Mouse (Mus musculus): ENCODE results near the gene Lpcat4. TPM values are rescaled to one million over a fixed set of nuclear protein-coding genes. Genes with fewer than 3 reads are reported as not detected.

Lpcat4 gene
- 17.8 and 45.7 TPM in 2 replicates for polyA plus RNA-seq (2012; rRNA removed; ENCODE audit: low replicate concordance)

DNA sequence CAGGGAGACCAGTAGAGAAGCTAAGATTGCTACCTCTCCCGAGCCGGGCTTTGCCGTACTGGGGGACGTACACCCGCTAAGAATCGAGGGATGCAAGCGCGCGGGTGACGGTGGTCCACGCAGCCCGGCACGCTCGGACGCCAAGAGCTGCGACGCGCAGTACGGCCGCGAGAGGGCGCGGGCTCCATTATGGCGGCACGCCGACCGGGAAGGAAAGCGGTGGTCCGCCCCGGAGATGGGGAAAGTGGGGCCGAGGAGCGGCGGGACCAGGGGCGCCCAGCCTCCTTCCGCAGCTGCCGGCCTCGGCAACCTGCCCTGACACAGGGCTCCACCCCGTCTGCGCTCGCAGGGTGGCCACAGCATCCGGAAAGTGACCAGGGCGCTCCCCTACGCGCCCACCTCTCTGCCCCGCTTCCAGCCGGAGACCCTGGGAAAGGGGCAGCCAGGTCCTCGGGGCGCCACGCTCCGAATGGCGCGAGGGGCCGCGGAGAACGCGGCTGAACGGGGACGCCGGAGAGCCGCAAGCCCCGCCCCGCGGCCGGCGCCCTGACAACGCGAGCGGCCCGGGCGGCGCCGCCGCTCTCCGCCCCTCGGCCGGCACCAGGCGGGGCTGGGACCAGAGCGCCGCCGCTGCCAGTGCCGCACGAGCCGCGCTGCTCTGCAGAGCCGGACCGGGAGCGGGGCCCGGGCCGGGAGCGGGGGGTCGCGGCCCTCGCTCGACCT is at the start of gene Lpcat4:
Lpcat4 (plus strand) TSS at position 257 of the 723 bp plus-strand sequence.

DNA sequence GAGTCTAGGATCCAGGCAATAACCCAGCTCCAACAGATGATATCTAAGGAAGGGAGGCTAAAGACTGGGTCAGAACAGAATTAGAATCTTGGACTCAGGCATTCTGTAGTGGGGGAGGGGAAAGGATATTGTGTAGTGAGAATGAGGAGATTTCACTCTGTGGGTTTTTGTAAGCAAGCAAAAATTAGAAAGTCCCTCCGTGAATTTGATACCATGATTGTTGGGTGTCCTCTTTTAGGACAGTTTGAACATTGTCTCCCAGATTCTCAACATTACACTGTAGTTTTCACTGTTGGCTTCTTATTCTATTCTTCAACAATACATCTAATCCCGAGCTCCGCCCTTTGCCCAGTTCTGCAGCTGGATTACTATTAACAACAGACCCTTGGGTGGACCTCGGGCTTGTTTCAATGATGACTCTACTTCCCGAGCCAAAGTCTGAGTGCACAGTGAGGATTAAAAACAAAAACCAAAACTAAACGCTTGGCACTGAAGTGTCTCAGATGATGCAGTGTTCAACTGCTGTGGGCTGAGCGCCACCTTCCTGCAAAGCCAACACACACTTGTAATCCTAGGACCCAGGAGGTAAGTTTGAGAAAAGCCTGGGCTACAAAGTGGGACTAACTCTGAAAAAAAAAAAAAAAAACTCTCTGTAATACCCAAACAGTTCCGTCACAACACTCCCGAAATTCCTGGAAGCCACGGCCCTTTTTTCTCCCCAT is 20.1 kb downstream of the Lpcat4 start, which contains the start of gene Nutm1:
Nutm1 (minus strand) TSS at position 51 of the 722 bp plus-strand sequence.

DNA sequence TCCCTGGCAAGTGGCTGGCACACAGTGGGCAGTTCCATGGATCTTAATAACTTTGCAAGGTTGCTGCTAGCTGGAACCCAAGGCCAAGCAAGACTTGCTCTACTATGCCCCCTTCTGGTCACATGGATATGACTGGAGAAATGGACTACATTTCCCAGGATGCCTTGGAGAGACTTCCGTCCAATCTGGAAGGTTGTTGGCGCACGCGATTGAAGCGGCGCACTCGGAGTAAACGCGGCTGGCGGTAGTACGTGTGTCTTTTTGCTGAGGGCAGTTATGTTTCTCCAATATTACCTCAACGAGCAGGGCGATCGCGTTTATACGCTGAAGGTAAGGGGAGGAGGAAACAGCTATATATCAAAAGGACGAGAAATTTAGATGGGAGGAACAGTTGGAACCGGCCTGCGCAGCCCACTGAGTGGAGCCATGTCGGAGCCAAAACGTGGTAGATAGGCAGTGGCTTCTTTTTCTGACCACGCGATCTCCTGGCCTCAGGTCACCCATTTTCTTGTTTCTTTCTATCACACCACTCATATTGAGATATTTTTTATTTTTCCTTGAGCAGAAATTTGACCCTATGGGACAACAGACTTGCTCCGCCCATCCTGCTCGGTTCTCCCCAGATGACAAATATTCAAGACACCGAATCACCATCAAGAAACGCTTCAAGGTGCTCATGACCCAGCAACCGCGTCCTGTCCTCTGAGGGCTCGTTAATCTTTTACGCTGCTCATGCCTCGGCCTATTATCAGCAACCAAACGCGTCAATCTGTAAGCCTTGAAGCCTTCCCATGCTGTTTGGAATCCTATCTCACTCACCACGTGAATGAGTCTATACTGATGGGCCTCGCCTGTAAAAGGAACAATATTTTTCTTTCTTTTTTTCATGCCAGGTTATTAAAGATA is 22.7 kb downstream of the Lpcat4 start, which contains the start of gene Nop10:
Nop10 (plus strand) TSS at position 179 of the 906 bp plus-strand sequence.

DNA sequence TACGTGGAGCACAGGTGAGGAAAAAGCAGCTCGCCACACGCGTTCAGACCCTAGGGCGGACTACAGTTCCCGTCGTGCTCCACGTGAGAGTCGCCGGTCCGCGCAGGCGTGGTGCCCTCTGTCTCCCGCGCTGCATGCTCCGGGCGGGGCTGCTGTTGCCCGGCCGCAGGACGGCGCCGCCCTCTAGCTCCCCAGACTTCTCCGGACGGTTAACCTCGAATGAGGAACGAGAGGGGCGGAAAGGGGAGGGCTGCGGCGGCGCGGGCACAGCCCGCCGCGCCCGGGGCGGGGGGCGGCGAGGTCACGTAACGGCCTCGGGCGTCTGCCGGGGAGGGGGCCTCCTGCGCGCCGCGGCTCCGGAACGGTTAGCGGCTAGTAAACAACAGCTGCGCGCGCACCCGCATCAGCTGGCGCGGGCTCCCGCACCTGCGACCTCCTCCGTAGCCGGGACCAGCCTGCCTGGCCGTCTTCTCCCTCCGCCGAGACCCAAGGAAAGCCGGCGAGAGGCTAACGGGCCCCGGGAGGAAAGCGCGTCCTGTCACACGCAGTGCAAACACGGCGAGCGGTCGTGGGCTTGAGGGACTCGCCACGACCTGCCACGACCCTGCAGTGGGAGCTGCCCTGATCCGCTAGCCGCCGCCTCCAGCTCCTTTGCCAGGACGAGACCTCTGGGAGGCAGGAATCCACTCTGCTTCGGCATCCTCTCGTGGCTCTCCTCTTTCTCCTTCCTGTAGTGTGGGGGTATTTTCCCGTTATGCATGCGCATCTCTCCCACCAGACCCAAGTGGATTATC is 26.4 kb downstream of the Lpcat4 start, which contains the start of gene Slc12a6:
Slc12a6 (plus strand) TSS at position 378 of the 794 bp plus-strand sequence.

DNA sequence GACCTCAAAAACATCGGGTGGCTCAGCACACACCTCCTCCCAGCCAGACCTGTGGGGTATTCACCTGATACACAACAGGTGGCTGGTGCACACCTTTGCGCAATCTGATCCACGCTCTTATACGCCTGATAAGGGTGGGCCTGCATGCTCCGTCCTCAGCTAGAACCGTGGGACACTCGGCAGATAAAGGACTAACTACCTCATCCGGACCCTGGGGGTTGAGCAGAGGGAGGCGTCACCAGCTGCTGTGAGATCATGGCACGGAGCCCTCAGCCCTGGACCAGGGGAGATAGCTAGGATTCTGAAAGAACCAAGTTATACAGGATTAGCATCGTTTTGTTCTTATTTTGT is 26.9 kb downstream of the Lpcat4 start, which contains the start of gene Gm21985:
Gm21985 (plus strand) TSS at position 73 of the 351 bp plus-strand sequence.

Other genes starting within 250 kb of the Lpcat4 start
- not detected in 2 replicates for gene Olfr1309, start 249.2 kb upstream of the Lpcat4 start, polyA plus RNA-seq (2012; rRNA removed; ENCODE audit: low replicate concordance)
- not detected in 2 replicates for gene Olfr1310, start 226.8 kb upstream of the Lpcat4 start, polyA plus RNA-seq (2012; rRNA removed; ENCODE audit: low replicate concordance)
- gene Olfr1311, start 215.1 kb upstream of the Lpcat4 start, polyA plus RNA-seq (2012; rRNA removed; ENCODE audit: low replicate concordance): not detected in 2 replicates
- not detected in 2 replicates for gene Olfr1312, start 189.2 kb upstream of the Lpcat4 start, polyA plus RNA-seq (2012; rRNA removed; ENCODE audit: low replicate concordance)
- not detected in 2 replicates for gene Olfr1313, start 161.6 kb upstream of the Lpcat4 start, polyA plus RNA-seq (2012; rRNA removed; ENCODE audit: low replicate concordance)
- gene Olfr1314, start 142.7 kb upstream of the Lpcat4 start, polyA plus RNA-seq (2012; rRNA removed; ENCODE audit: low replicate concordance): not detected in 2 replicates
- not detected in 2 replicates for gene Olfr1315-ps1, start 124.0 kb upstream of the Lpcat4 start, polyA plus RNA-seq (2012; rRNA removed; ENCODE audit: low replicate concordance)
- not detected in 2 replicates for gene Olfr1316, start 104.5 kb upstream of the Lpcat4 start, polyA plus RNA-seq (2012; rRNA removed; ENCODE audit: low replicate concordance)
- not detected in 2 replicates for gene Olfr1317, start 99.1 kb upstream of the Lpcat4 start, polyA plus RNA-seq (2012; rRNA removed; ENCODE audit: low replicate concordance)
- gene Olfr1318, start 85.3 kb upstream of the Lpcat4 start, polyA plus RNA-seq (2012; rRNA removed; ENCODE audit: low replicate concordance): not detected in 2 replicates
- not detected in 2 replicates for gene Nutm1, start 19.8 kb downstream of the Lpcat4 start, polyA plus RNA-seq (2012; rRNA removed; ENCODE audit: low replicate concordance)
- 121 and 144 TPM in 2 replicates for gene Nop10, start 22.5 kb downstream of the Lpcat4 start, polyA plus RNA-seq (2012; rRNA removed; ENCODE audit: low replicate concordance)
- gene Slc12a6, start 26.4 kb downstream of the Lpcat4 start, polyA plus RNA-seq (2012; rRNA removed; ENCODE audit: low replicate concordance): 26.2 and 32.0 TPM in 2 replicates
- gene Gm21985, start 26.8 kb downstream of the Lpcat4 start, polyA plus RNA-seq (2012; rRNA removed; ENCODE audit: low replicate concordance): not detected in 2 replicates
- 108 and 146 TPM in 2 replicates for gene Emc4, start 128.6 kb downstream of the Lpcat4 start, polyA plus RNA-seq (2012; rRNA removed; ENCODE audit: low replicate concordance)
- gene Katnbl1, start 139.7 kb downstream of the Lpcat4 start, polyA plus RNA-seq (2012; rRNA removed; ENCODE audit: low replicate concordance): 2.4 and 2.5 TPM in 2 replicates
- gene Emc7, start 215.5 kb downstream of the Lpcat4 start, polyA plus RNA-seq (2012; rRNA removed; ENCODE audit: low replicate concordance): 9.9 and 13.6 TPM in 2 replicates
- gene Chrm5, start 241.3 kb downstream of the Lpcat4 start, polyA plus RNA-seq (2012; rRNA removed; ENCODE audit: low replicate concordance): not detected in 2 replicates

All from subcutaneous adipose tissue, adult 2 months (tissue).